Comparison of ENCODE assay signal across 8 mouse cellular contexts in the genomic region with DNA sequence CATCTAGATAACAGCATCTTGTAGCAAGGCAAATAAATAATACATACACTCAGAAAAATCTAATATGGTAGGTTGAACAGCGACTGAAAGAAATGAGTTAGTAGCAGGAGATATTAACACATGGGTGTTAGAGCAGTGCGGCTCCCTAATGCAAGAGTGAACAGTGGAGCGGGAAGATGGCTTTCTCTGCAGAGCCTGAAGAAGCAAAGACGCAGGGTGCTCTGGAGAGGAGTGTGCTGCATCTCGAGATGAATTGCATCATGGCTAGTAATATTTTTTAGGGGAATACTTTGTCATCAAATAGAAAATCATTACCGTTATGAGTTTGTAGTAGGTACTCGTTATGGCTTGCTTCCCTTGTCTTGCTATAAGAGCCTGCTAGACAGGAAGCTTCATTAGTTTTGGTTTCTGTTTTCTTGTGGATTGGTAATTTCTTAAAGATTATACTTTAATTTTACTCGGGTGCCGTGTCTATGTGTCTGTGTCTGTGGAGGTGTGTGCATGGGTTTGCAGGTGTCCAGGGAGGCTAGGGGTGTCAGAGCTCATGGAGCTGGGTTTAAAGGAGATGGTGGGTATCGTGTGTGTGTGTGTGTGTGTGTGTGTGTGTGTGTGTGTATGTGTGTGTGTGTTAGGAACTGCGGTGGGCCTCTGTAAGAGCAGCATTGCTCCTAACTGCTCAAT. TPM values are rescaled to one million over a fixed set of nuclear protein-coding genes. Genes with fewer than 3 reads are reported as not detected.
DNase-seq lines count a peak whose midpoint lies in the region; ATAC-seq lines count a peak whose summit lies in the region.
"Had no signal": no experiment of that assay in that cellular context is flagged by ENCODE, and none has a peak within 500 bp of the region (broad histone marks: within the 10 kb centered on the region; RNA-seq: fewer than 3 reads in every experiment).

No protein-coding gene starts in this region.

- 65% methylated on average over 11 of the region's 11 CpGs for WGBS in forebrain, embryonic 14.5 days

- H3K4me1 ChIP-seq in forebrain, embryonic 14.5 days (ENCODE audit: control insufficient read depth, insufficient read depth, low read length) = peaks cover 24% of the 10 kb centered on the region

- H3K27ac ChIP-seq in forebrain, embryonic 14.5 days (ENCODE audit: low read depth, low read length) = peak overlapping the region; percentile 17
- H3K27ac ChIP-seq: lung, embryonic 15.5 days had no signal

- peak overlapping the region; percentile 29; the same call in 1 of the 2 replicates for H3K9ac ChIP-seq in forebrain, embryonic 14.5 days (ENCODE audit: low read length)
- H3K9ac ChIP-seq: lung, embryonic 15.5 days had no signal

- H3K36me3 ChIP-seq in forebrain, embryonic 14.5 days (ENCODE audit: control insufficient read depth, insufficient read depth, low read length) = no peaks in the 10 kb centered on the region
- H3K36me3 ChIP-seq: lung, embryonic 15.5 days had no signal

- no peaks in the 10 kb centered on the region for H3K9me3 ChIP-seq in forebrain, embryonic 14.5 days (replicated peaks; ENCODE audit: control insufficient read depth, low read length)
- H3K9me3 ChIP-seq: lung, embryonic 15.5 days had no signal

- peak overlapping the region; percentile 41 for H3K4me2 ChIP-seq in forebrain, embryonic 14.5 days (ENCODE audit: low read length)
- H3K4me2 ChIP-seq: lung, embryonic 15.5 days had no signal

- DNase-seq in 416B (ENCODE audit: low read depth) (peak; percentile 76), A20 (ENCODE audit: low read depth, low spot score) (peak; percentile 82)
- DNase-seq in forebrain, embryonic 14.5 days (ENCODE audit: low spot score) = no peak
- no peak for DNase-seq in adrenal gland, adult 8-10 months
- DNase-seq in gastrocnemius, postnatal 36 days = no peak
- DNase-seq in ovary, postnatal 14 days (ENCODE audit: low spot score) = no peak

- peak; percentile 51; the same call in 1 of the 2 replicates for ATAC-seq in forebrain, embryonic 14.5 days
- ATAC-seq in megakaryocyte progenitor cell, adult 5-6 weeks (replicated peaks; ENCODE audit: poor library complexity) = peak; percentile 12; the same call in 1 of the 2 replicates

- H3K27me3 ChIP-seq in forebrain, embryonic 14.5 days (replicated peaks; ENCODE audit: control insufficient read depth, insufficient read depth, low read length) = no peaks in the 10 kb centered on the region
- H3K27me3 ChIP-seq: lung, embryonic 15.5 days had no signal

- intact Hi-C loops in gastrocnemius, postnatal 36 days (cut with DNase I) = no loop called here

- H3K4me3 ChIP-seq in forebrain, embryonic 14.5 days (ENCODE audit: low read depth, low read length) = 0 out of 2 replicates have a peak overlapping the region, but pooled peaks have one; percentile 2
- H3K4me3 ChIP-seq: lung, embryonic 15.5 days had no signal

RNA-seq across cellular contexts. Expression of gene Hivep1, which starts 51.8 kb away (rescaled TPM):
- polyA plus RNA-seq in forebrain, embryonic 14.5 days (2014; fragmentation: Nextera tagmentation; extraction: Ambion mirVana) = 12.0 and 16.0 TPM in 2 replicates
- 36.8 and 40.9 TPM in 2 replicates for total RNA-seq in megakaryocyte progenitor cell, adult 5-6 weeks (2015)
- total RNA-seq in megakaryocyte progenitor cell, adult 5-6 weeks (2017) = 10.8 and 13.8 TPM in 2 replicates
- total RNA-seq in adrenal gland, adult 8-10 months (2022) = 10 to 100 TPM; 24.7 to 30.9 (median 26.7) TPM
- total RNA-seq in gastrocnemius, postnatal 36 days (2021) = 10 to 100 TPM; 13.2 to 14.3 TPM

Comparison
In these comparisons a context has a peak if more than half of its experiments do, and no peak if none do; other contexts are left out.
1. DNase-seq: peak in 416B (single experiment) and A20 (single experiment); none in forebrain, embryonic 14.5 days (single experiment), adrenal gland, adult 8-10 months (single experiment), gastrocnemius, postnatal 36 days (0 of 2) and ovary, postnatal 14 days (single experiment).